Mouse (Mus musculus): ENCODE results near the gene Vwf. TPM values are rescaled to one million over a fixed set of nuclear protein-coding genes. Genes with fewer than 3 reads are reported as not detected.

Vwf gene
- polyA plus RNA-seq, 1 experiment from 2014 or later: 20.8 TPM

- Histone ChIP-seq H3K9ac (no peak overlapping the region), H3K36me3 (no peaks in the 10 kb centered on the region), H3K27me3 (no peaks in the 10 kb centered on the region), H3K9me3 (no peaks in the 10 kb centered on the region), H3K27ac (0 out of 2 replicates have a peak overlapping the region, but pooled peaks have one; percentile 91), H3K4me2 (no peak overlapping the region), H3K4me3 (no peak overlapping the region), H3K4me1 (peaks cover 10% of the 10 kb centered on the region; the same call in 1 of the 2 replicates)
- ATAC-seq (ENCODE audit: borderline replicate concordance, extremely low read depth, low FRiP score, low TSS enrichment): no peak
- WGBS: 73% methylated on average over 8 of the region's 8 CpGs
These were observed 43.9 kb downstream of the Vwf start for GRCm38 (mm10) chr6:125590471-125590870.

- H3K27ac ChIP-seq: peak overlapping the region; percentile 91
- WGBS: 42% methylated on average over 8 of the region's 8 CpGs
- H3K9me3 ChIP-seq: no peaks in the 10 kb centered on the region
- H3K9ac ChIP-seq: no peak overlapping the region
- no peak overlapping the region for H3K4me3 ChIP-seq
- H3K4me1 ChIP-seq: peaks cover 11% of the 10 kb centered on the region
- peak; percentile 29; the same call in 1 of the 2 replicates for ATAC-seq (ENCODE audit: borderline replicate concordance, extremely low read depth, low FRiP score, low TSS enrichment)
- H3K4me2 ChIP-seq: peak overlapping the region; percentile 19; the same call in 1 of the 2 replicates
- no peaks in the 10 kb centered on the region for H3K27me3 ChIP-seq
- no peaks in the 10 kb centered on the region for H3K36me3 ChIP-seq
These were observed 45.2 kb downstream of the Vwf start for GRCm38 (mm10) chr6:125591652-125592385.

GRCm38 (mm10) chr6:125592536-125592935 lies 46.0 kb downstream of the Vwf start:
- no peak overlapping the region for H3K9ac ChIP-seq
- ATAC-seq (ENCODE audit: borderline replicate concordance, extremely low read depth, low FRiP score, low TSS enrichment): no peak
- 71% methylated on average over 6 of the region's 6 CpGs for WGBS

GRCm38 (mm10) chr6:125594311-125594710 lies 47.7 kb downstream of the Vwf start:
- H3K4me1 ChIP-seq: peaks cover 12% of the 10 kb centered on the region
- H3K4me3 ChIP-seq: no peak overlapping the region
- ATAC-seq (ENCODE audit: borderline replicate concordance, extremely low read depth, low FRiP score, low TSS enrichment): no peak
- WGBS: 58% methylated on average over 4 of the region's 4 CpGs
- no peak overlapping the region for H3K9ac ChIP-seq
- H3K36me3 ChIP-seq: no peaks in the 10 kb centered on the region
- H3K27ac ChIP-seq: no peak overlapping the region; the same call in 1 of the 2 replicates
- no peaks in the 10 kb centered on the region for H3K9me3 ChIP-seq
- H3K27me3 ChIP-seq: no peaks in the 10 kb centered on the region
- no peak overlapping the region for H3K4me2 ChIP-seq

More at GRCm38 (mm10) chr6:125592536-125592935, 46.0 kb downstream of the Vwf start:
- no peaks in the 10 kb centered on the region for H3K9me3 ChIP-seq
- H3K4me1 ChIP-seq: peaks cover 12% of the 10 kb centered on the region
- peak overlapping the region; percentile 91 for H3K27ac ChIP-seq
- H3K27me3 ChIP-seq: no peaks in the 10 kb centered on the region
- no peak overlapping the region for H3K4me2 ChIP-seq
- no peak overlapping the region for H3K4me3 ChIP-seq
- H3K36me3 ChIP-seq: no peaks in the 10 kb centered on the region

GRCm38 (mm10) chr6:125594825-125595224 lies 48.3 kb downstream of the Vwf start:
- Histone ChIP-seq H3K4me2 (no peak overlapping the region), H3K9ac (no peak overlapping the region), H3K27me3 (no peaks in the 10 kb centered on the region), H3K4me1 (peaks cover 12% of the 10 kb centered on the region), H3K9me3 (no peaks in the 10 kb centered on the region), H3K27ac (no peak overlapping the region; the same call in 1 of the 2 replicates), H3K4me3 (no peak overlapping the region), H3K36me3 (no peaks in the 10 kb centered on the region)
- ATAC-seq (ENCODE audit: borderline replicate concordance, extremely low read depth, low FRiP score, low TSS enrichment): no peak
- 21% methylated on average over 4 of the region's 4 CpGs for WGBS

- Histone ChIP-seq H3K9me3 (no peaks in the 10 kb centered on the region), H3K4me1 (peaks cover 7% of the 10 kb centered on the region), H3K4me3 (no peak overlapping the region), H3K36me3 (no peaks in the 10 kb centered on the region), H3K4me2 (no peak overlapping the region), H3K27ac (peak overlapping the region; percentile 11), H3K9ac (no peak overlapping the region), H3K27me3 (no peaks in the 10 kb centered on the region)
- no peak for ATAC-seq (ENCODE audit: borderline replicate concordance, extremely low read depth, low FRiP score, low TSS enrichment)
- WGBS: 30% methylated on average over 16 of the region's 16 CpGs
These were observed 50.2 kb downstream of the Vwf start for GRCm38 (mm10) chr6:125596701-125597318.

GRCm38 (mm10) chr6:125597716-125598115 lies 51.1 kb downstream of the Vwf start:
- Histone ChIP-seq H3K4me1 (peaks cover 7% of the 10 kb centered on the region), H3K36me3 (no peaks in the 10 kb centered on the region), H3K27ac (0 out of 2 replicates have a peak overlapping the region, but pooled peaks have one; percentile 11), H3K9ac (no peak overlapping the region), H3K4me2 (no peak overlapping the region), H3K4me3 (no peak overlapping the region), H3K27me3 (0 out of 2 replicates have a peak, but pooled peaks cover 4% of the 10 kb centered on the region), H3K9me3 (no peaks in the 10 kb centered on the region)
- WGBS: 69% methylated on average over 4 of the region's 4 CpGs
- ATAC-seq (ENCODE audit: borderline replicate concordance, extremely low read depth, low FRiP score, low TSS enrichment): no peak

- 37% methylated on average over 9 of the region's 9 CpGs for WGBS
- no peak for ATAC-seq (ENCODE audit: borderline replicate concordance, extremely low read depth, low FRiP score, low TSS enrichment)
- Histone ChIP-seq H3K9me3 (no peaks in the 10 kb centered on the region), H3K4me3 (no peak overlapping the region), H3K27ac (no peak overlapping the region), H3K27me3 (0 out of 2 replicates have a peak, but pooled peaks cover 4% of the 10 kb centered on the region), H3K4me2 (no peak overlapping the region), H3K36me3 (no peaks in the 10 kb centered on the region), H3K9ac (no peak overlapping the region), H3K4me1 (peaks cover 12% of the 10 kb centered on the region)
These were observed 53.5 kb downstream of the Vwf start for GRCm38 (mm10) chr6:125600036-125600558.

GRCm38 (mm10) chr6:125600669-125601068 lies 54.1 kb downstream of the Vwf start:
- Histone ChIP-seq H3K36me3 (no peaks in the 10 kb centered on the region), H3K4me1 (peaks cover 9% of the 10 kb centered on the region), H3K9me3 (no peaks in the 10 kb centered on the region), H3K4me3 (no peak overlapping the region), H3K9ac (no peak overlapping the region), H3K27ac (no peak overlapping the region), H3K27me3 (0 out of 2 replicates have a peak, but pooled peaks cover 4% of the 10 kb centered on the region), H3K4me2 (no peak overlapping the region)
- ATAC-seq (ENCODE audit: borderline replicate concordance, extremely low read depth, low FRiP score, low TSS enrichment): no peak
- 73% methylated on average over 8 of the region's 8 CpGs for WGBS

GRCm38 (mm10) chr6:125601190-125601589 lies 54.6 kb downstream of the Vwf start:
- ATAC-seq (ENCODE audit: borderline replicate concordance, extremely low read depth, low FRiP score, low TSS enrichment): no peak
- Histone ChIP-seq H3K4me1 (peaks cover 9% of the 10 kb centered on the region; the same call in 1 of the 2 replicates), H3K36me3 (no peaks in the 10 kb centered on the region), H3K27me3 (0 out of 2 replicates have a peak, but pooled peaks cover 4% of the 10 kb centered on the region), H3K9ac (no peak overlapping the region), H3K4me3 (no peak overlapping the region), H3K27ac (no peak overlapping the region), H3K4me2 (no peak overlapping the region), H3K9me3 (no peaks in the 10 kb centered on the region)
- WGBS: 66% methylated on average over 4 of the region's 4 CpGs

- Histone ChIP-seq H3K27ac (no peak overlapping the region), H3K9ac (no peak overlapping the region), H3K4me3 (no peak overlapping the region), H3K36me3 (no peaks in the 10 kb centered on the region), H3K4me1 (peaks cover 7% of the 10 kb centered on the region; the same call in 1 of the 2 replicates), H3K4me2 (no peak overlapping the region), H3K9me3 (no peaks in the 10 kb centered on the region), H3K27me3 (0 out of 2 replicates have a peak, but pooled peaks cover 4% of the 10 kb centered on the region)
- no peak for ATAC-seq (ENCODE audit: borderline replicate concordance, extremely low read depth, low FRiP score, low TSS enrichment)
- 64% methylated on average over 5 of the region's 5 CpGs for WGBS
These were observed 55.2 kb downstream of the Vwf start for GRCm38 (mm10) chr6:125601748-125602147.

- Histone ChIP-seq H3K9me3 (no peaks in the 10 kb centered on the region), H3K4me3 (no peak overlapping the region), H3K9ac (no peak overlapping the region), H3K27me3 (0 out of 2 replicates have a peak, but pooled peaks cover 4% of the 10 kb centered on the region), H3K4me2 (no peak overlapping the region), H3K27ac (no peak overlapping the region), H3K4me1 (0 out of 2 replicates have a peak, but pooled peaks cover 5% of the 10 kb centered on the region), H3K36me3 (no peaks in the 10 kb centered on the region)
- 74% methylated on average over 5 of the region's 5 CpGs for WGBS
- no peak for ATAC-seq (ENCODE audit: borderline replicate concordance, extremely low read depth, low FRiP score, low TSS enrichment)
These were observed 55.8 kb downstream of the Vwf start for GRCm38 (mm10) chr6:125602354-125602753.

Measured in lung, embryonic 15.5 days (tissue).